Mouse (Mus musculus): ENCODE measurements at regions not wholly inside any gene's neighbourhood (a gene's known extent, or its start where the extent isn't known, plus 50 kb on each side); places are given as distances from the start of the nearest gene placed in this dataset.

- DNase-seq (ENCODE audit: low read depth): no peak
Observed at GRCm38 (mm10) chr9:43981376-43981775, 61.8 kb upstream of the Thy1 start.

- no peak for DNase-seq (ENCODE audit: low read depth)
Observed at GRCm38 (mm10) chr9:43982359-43982889, 60.8 kb upstream of the Thy1 start.

GRCm38 (mm10) chr9:43983220-43983619, 60.0 kb upstream of the Thy1 start:
- DNase-seq (ENCODE audit: low read depth): no peak

GRCm38 (mm10) chr9:43984181-43985062, 58.8 kb upstream of the Thy1 start:
- DNase-seq (ENCODE audit: low read depth): peak; percentile 20

- no peak for DNase-seq (ENCODE audit: low read depth)
Observed at GRCm38 (mm10) chr9:43987957-43988356, 55.2 kb upstream of the Thy1 start.

GRCm38 (mm10) chr9:43988981-43989860, 54.0 kb upstream of the Thy1 start:
- DNase-seq (ENCODE audit: low read depth): no peak

GRCm38 (mm10) chr9:43990124-43990523, 53.1 kb upstream of the Thy1 start:
- no peak for DNase-seq (ENCODE audit: low read depth)

GRCm38 (mm10) chr9:43993221-43993976, 49.8 kb upstream of the Thy1 start:
- DNase-seq (ENCODE audit: low read depth): no peak
